Mouse (Mus musculus) spleen, adult 2 months (tissue): ENCODE measurements around the gene Shc2. TPM values are rescaled to one million over a fixed set of nuclear protein-coding genes. Genes with fewer than 3 reads are reported as not detected.

Experiments used
- DNase-seq, 2 experiments: peaks; one replicate each; pipeline versions ENCODE4 v3.0.0 to v3.0.0-alpha.2; 2012 to 2021; ENCODE audit warnings: low spot score in 2 of 2, low read depth in 1 of 2
- H3K27ac ChIP-seq: fragments of 200-500 bp; 2 replicates; pipeline ENCODE4 v1.5.1; 2012; ENCODE audit warnings: low read length, inconsistent platforms; ENCODE audit not compliant: insufficient read depth
- H3K27me3 ChIP-seq: fragments of 200-500 bp; 2 replicates; pipeline ENCODE4 v1.6.1; 2012; ENCODE audit warnings: mild to moderate bottlenecking, moderate library complexity, low read length, inconsistent platforms; ENCODE audit not compliant: control insufficient read depth, insufficient read depth
- H3K36me3 ChIP-seq: fragments of 200-500 bp; 2 replicates; pipeline ENCODE4 v1.6.1; 2012; ENCODE audit warnings: mild to moderate bottlenecking, low read length, inconsistent platforms; ENCODE audit not compliant: control insufficient read depth, insufficient read depth
- H3K4me1 ChIP-seq: fragments of 200-500 bp; 2 replicates; pipeline ENCODE4 v1.6.1; 2011; ENCODE audit warnings: inconsistent platforms; ENCODE audit not compliant: control insufficient read depth, insufficient read depth, insufficient read length
- H3K4me3 ChIP-seq: fragments of 200-500 bp; 2 replicates; pipeline ENCODE4 v1.5.1; 2011; ENCODE audit warnings: mild to moderate bottlenecking, inconsistent platforms; ENCODE audit not compliant: insufficient read depth, insufficient read length; ENCODE audit errors: extremely low read depth
- CTCF ChIP-seq: fragments of 200-500 bp; IDR thresholded peaks from 2 replicates; pipeline ENCODE4 v1.5.1; 2011; ENCODE audit warnings: mild to moderate bottlenecking, inconsistent platforms; ENCODE audit not compliant: insufficient read depth, insufficient read length, insufficient replicate concordance; ENCODE audit errors: extremely low read depth
- POLR2A ChIP-seq: fragments of 200-500 bp; IDR thresholded peaks from 2 replicates; pipeline ENCODE4 v1.6.1; 2011; ENCODE audit warnings: low read depth, low read length, inconsistent platforms
- WGBS: fragments of 180-500 bp; shearing (Covaris S2); methylation state at CpG from one replicate; pipeline ENCODE4 v1.1.7; 2018; 5-methylcytosine and 5-hydroxymethylcytosine counted together
- polyA plus RNA-seq: library from polyadenylated mRNA; depleted of rRNA; stranded (reverse); fragments of >200 nt; gene quantifications from 2 replicates; pipeline ENCODE4 v1.2.3, GENCODE M21; 2012

The Shc2 gene
- polyA plus RNA-seq, 1 experiment: 1.3 TPM

- Histone ChIP-seq H3K27ac (no peak overlapping the region), H3K27me3 (no peaks in the 10 kb centered on the region), H3K4me3 (no peak overlapping the region), H3K4me1 (peaks cover 8% of the 10 kb centered on the region; the same call in 1 of the 2 replicates), H3K36me3 (no peaks in the 10 kb centered on the region)
- no peak for TF ChIP-seq POLR2A
- no peak for TF ChIP-seq CTCF
- 55% methylated on average over 4 of the region's 4 CpGs for WGBS
- DNase-seq: no peak
Observed at GRCm38 (mm10) chr10:79587752-79588126, 50.0 kb downstream of the Shc2 start.

- Histone ChIP-seq H3K27me3 (no peaks in the 10 kb centered on the region), H3K27ac (no peak within 1 kb of the TSS), H3K36me3 (no peaks in the 10 kb centered on the region), H3K4me3 (no peak within 1 kb of the TSS), H3K4me1 (peaks cover 8% of the 10 kb centered on the region; the same call in 1 of the 2 replicates)
- WGBS: 79% methylated on average over 5 of the region's 5 CpGs
- TF ChIP-seq POLR2A: no peak
- TF ChIP-seq CTCF: no peak
- no peak for DNase-seq
Observed at GRCm38 (mm10) chr10:79587061-79587751, 50.5 kb downstream of the Shc2 start, which contains the start of gene Theg. TSS of gene Theg (minus strand) at chr10:79587331.

- H3K4me3 ChIP-seq: no peak overlapping the region
- H3K27me3 ChIP-seq: no peaks in the 10 kb centered on the region
- no peak overlapping the region for H3K27ac ChIP-seq
- H3K36me3 ChIP-seq: no peaks in the 10 kb centered on the region
- H3K4me1 ChIP-seq: peaks cover 8% of the 10 kb centered on the region; the same call in 1 of the 2 replicates
- TF ChIP-seq CTCF: no peak
- no peak for TF ChIP-seq POLR2A
- 85% methylated on average over 8 of the region's 8 CpGs for WGBS
- no peak for DNase-seq
Observed at GRCm38 (mm10) chr10:79586243-79586642, 51.5 kb downstream of the Shc2 start.

- Histone ChIP-seq H3K4me3 (no peak overlapping the region), H3K27ac (no peak overlapping the region), H3K36me3 (no peaks in the 10 kb centered on the region), H3K4me1 (peaks cover 8% of the 10 kb centered on the region; the same call in 1 of the 2 replicates), H3K27me3 (no peaks in the 10 kb centered on the region)
- DNase-seq: no peak
- WGBS: 92% methylated on average over 5 of the region's 5 CpGs
- no peak for TF ChIP-seq CTCF
- no peak for TF ChIP-seq POLR2A
Observed at GRCm38 (mm10) chr10:79585723-79586122, 52.0 kb downstream of the Shc2 start.

GRCm38 (mm10) chr10:79585136-79585535, 52.6 kb downstream of the Shc2 start:
- 91% methylated on average over 6 of the region's 6 CpGs for WGBS

GRCm38 (mm10) chr10:79584426-79584825, 53.3 kb downstream of the Shc2 start:
- TF ChIP-seq POLR2A (no peak), CTCF (no peak)
- H3K36me3 ChIP-seq: no peaks in the 10 kb centered on the region
- H3K4me3 ChIP-seq: no peak overlapping the region
- H3K27ac ChIP-seq: no peak overlapping the region
- peaks cover 8% of the 10 kb centered on the region; the same call in 1 of the 2 replicates for H3K4me1 ChIP-seq
- H3K27me3 ChIP-seq: no peaks in the 10 kb centered on the region
- 46% methylated on average over 9 of the region's 9 CpGs for WGBS
- peak; percentile 4 to 35 for DNase-seq

More at GRCm38 (mm10) chr10:79585136-79585535, 52.6 kb downstream of the Shc2 start:
- no peaks in the 10 kb centered on the region for H3K27me3 ChIP-seq
- no peak for DNase-seq
- H3K27ac ChIP-seq: no peak overlapping the region
- TF ChIP-seq POLR2A (no peak), CTCF (no peak)
- H3K4me3 ChIP-seq: no peak overlapping the region
- peaks cover 8% of the 10 kb centered on the region; the same call in 1 of the 2 replicates for H3K4me1 ChIP-seq
- no peaks in the 10 kb centered on the region for H3K36me3 ChIP-seq

GRCm38 (mm10) chr10:79584021-79584420, 53.7 kb downstream of the Shc2 start:
- H3K27me3 ChIP-seq: no peaks in the 10 kb centered on the region
- WGBS: 75% methylated on average over 7 of the region's 7 CpGs
- H3K36me3 ChIP-seq: no peaks in the 10 kb centered on the region
- TF ChIP-seq CTCF: no peak
- TF ChIP-seq POLR2A: no peak
- H3K4me1 ChIP-seq: peaks cover 8% of the 10 kb centered on the region; the same call in 1 of the 2 replicates
- no peak overlapping the region for H3K4me3 ChIP-seq
- no peak overlapping the region for H3K27ac ChIP-seq
- DNase-seq: no peak
